Mouse (Mus musculus) 3T3-L1 (cell line): ENCODE measurements around the gene Thap12.

ENCODE experiments used
- DNase-seq: peaks from one replicate; pipeline ENCODE4 v3.0.0-alpha.2; 2015; ENCODE audit warnings: low read depth, low spot score

The Thap12 gene

DNA sequence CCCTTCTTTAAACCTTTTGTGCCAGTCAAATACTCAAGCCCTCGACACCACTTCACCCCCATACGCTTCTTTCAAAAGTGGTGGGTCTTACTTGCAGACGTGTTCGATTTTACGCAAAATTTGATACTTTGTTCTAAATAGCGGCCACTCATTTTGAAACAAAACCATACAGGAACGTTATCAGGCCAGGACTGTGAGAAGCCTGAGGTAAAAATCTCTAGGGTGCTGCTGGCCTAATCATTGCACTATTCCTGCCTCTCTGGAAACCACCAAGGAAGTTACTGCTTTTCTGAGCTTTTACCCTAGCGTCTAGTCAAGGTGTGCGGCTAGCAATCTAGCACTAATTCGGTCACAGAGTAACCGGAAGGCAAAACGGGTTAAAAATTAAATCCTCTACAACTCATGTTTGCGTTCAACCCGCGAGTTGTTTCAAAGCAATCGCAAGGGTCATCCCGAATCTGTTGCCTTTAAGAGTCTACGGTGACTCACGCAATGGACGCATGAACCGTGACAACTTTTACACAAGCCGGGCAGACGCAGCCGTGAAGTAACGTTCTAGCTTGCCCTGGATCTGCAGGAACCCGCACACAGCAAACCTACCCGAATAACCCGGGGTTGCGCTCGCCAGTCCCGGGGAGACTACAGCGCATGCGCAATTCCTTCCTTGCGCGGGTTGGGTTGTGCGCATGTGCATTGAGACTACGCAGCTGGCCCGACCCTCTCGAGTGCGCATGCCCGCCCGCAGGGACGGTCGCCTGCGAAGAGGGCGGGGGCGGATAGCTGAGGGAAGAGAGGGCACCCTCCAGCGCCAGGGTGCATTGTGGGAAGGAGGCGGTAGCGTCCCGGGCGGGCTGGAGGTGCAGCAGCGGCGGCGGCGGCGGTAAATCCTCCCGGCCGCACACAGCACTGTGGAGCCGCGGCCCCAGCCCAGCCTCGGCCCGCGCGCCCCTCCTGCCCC lies at the start of gene Thap12:
Gene Thap12 (plus strand): TSS at position 821 of the 958 bp plus-strand sequence.
- DNase-seq, result peak; percentile 94

DNA sequence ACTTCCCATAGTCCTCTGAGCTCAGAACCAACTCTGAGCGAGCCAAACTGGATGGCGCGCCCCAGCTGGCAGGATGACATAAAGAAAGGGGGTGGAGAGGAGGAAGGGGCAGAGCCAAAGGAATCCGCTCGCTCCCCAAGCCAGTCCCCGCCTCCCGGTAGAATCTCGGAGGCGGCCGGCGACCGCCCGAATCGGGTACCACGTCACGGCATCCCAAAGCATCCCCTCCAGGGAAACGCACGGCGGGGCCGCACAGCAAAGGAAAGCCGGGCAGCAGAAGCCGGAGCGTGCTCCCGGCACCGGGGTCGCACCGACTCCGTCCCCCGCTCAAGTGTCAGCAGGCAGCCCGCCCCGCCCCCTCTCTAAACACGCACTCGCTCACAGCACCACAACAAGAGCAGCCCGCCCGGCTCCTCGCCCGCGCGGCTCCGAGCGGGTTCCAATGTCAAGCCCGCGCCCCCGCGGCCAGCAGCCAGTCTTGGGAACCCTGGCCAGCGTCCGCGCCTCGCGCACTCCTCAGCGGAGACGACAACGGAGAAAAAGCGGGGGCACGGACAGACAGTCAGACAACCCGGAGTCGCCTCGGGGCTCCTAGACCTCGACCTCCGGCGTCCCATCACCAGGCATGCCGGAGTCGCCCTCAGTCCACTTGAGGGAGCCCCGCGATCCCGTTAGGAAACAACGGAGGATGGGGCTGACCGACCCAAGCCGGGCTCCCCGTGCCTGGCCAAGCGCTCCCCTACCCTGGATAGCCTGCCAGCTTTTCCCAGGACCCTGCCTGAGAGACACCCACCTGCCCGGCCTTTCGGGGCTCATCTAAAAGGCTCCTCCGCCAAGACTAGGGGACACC lies 47.0 kb upstream of the Thap12 start:
- DNase-seq, result peak; percentile 85

DNA sequence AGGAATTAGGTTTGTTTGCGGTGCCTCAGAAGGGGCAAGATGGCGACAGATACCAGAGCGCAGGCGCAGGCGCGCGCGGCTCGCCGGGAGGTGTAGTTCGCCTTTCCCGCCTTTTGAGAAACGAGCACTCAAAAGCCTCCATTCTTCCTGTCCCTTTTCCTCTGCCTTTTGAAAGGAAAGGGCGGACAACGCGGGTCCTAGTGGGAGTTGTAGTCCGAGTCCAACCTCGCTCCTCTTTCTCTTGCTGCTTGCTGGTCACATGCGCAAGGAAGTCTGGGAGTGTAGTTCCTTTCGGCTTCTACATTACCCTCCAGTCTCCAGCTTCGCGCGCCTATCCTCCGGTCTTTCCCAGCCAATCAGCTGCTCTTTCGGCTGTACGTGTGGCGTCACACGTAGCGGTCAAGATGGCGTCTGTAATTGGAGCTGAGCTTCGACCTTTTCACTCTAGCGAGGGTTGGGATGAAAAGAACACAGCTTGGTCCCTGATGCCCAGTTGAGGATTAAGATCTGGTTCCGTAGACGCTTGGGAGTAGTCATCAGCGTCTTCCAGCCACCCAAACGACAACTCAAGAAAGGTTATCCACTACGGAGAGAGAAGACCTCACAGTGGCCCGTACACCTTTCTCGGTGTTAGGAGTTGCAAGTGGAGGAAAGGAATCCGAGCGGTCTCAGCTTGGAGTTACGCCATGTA lies 46.2 kb upstream of the Thap12 start, which contains the start of gene Emsy:
Gene Emsy (minus strand): TSS at position 253 of the 691 bp plus-strand sequence.
- peak; percentile 98 for DNase-seq

DNA sequence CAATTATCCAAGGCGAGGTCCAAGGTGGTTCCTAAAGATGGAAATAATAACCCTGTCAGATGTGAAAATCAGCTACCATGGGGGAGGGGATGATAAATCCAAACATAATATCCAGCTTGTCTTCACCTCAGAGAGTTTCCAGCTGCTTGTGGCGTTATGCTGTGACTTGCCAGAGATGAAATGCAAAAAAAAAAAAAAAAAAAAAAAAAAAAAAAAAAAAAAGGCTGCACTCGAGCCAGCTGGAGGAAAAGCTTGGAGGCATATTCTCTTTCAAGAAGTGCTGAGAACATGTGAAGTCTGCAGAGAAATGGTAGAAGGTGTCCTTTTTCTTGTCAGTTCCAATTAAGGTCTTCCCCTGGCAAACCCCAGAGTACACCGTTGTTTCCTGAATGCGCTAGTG lies 37.7 kb upstream of the Thap12 start:
- DNase-seq, result peak; percentile 60

DNA sequence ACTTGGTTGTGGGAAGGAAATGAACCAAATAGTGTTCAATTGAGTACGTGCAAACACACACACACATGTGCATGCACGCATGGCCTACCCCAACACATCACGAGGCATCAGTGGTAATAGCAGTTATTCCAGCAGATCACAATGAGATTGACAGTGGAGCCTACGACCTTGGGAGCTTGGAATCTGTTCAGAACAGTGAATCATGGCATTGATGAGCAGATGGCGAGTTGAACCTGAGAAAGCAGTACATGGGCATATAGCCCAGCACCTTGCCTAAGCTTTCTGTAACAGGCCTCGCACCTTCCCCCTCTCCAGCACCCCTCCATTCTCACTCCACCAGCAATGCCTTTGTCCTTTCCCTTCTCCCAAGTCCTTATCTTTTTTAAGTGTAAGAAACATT lies 37.2 kb upstream of the Thap12 start:
- DNase-seq, result no peak

DNA sequence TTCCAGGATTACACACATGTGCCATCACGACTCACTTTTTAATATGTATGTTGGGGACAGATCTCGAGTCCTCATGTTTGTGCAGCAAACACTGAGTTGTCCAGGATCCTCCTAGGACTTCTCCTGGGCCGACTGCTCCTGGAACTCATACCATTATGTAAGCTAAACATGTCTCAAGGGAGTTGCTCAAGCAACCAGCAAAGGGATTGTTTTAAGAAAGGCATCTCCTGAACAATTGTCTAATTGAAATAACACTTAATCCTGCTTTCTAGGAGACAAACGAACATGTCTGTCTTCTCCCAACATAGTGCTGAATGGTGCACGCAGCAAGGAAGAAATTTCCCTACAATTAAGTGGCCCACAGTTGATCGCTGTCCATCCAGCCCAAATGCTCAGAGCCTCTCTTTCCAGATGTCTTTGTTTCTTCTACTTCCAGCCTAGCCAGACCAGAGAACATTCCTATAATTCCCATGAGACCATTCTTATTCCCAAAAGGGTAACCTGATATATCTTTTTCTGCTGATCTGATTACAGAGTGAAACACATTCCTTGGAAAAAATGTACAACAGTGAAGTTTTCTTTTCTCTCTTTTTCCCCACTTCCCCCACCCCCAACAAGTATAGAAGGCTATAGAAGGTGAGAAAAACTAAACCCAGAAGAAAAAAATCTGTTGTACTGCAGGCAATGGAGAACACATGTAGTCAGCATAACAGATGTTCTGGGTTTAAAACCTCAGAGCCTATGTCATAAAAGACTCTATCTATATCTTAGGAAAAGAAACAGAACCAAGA lies 34.8 kb upstream of the Thap12 start:
- DNase-seq, result peak; percentile 97

DNA sequence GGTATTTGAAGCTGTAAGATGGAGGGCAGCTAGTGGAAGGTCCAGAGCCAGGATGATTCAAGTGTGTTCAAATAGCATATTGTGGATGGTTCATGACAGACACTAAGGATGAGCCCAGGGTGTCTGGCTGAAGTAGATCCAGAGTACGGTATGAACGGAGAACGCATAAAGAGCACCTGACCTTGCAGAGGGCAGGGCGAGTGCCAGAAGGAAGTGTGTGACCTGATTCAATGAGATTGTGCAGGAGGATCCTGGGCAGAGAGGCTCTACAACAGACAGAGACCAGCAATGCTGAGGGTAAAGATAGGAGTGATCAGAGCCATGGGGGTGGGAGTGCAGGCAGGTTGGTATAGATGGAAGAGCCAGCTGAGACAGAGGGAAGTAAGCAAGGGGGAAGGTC lies 32.1 kb upstream of the Thap12 start:
- no peak for DNase-seq

DNA sequence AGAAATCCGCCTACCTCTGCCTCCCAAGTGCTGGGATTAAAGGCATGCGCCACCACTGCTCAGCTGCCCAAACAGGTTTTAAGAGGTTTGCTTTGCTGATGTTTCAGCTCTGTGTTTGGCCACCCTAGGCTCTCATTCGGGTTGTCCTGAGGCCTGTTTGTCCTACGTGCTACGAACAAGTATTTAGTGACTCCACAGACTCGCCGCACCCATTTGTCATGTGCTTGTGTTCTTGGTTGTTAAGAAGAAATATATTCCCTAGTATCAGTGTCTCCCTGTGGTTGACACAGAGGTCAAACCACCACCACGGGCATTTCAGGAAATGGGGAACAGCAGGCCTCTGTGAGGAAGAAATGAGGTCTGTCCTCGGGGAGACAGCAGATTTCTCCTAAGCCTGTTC lies 31.5 kb upstream of the Thap12 start:
- DNase-seq, result no peak

DNA sequence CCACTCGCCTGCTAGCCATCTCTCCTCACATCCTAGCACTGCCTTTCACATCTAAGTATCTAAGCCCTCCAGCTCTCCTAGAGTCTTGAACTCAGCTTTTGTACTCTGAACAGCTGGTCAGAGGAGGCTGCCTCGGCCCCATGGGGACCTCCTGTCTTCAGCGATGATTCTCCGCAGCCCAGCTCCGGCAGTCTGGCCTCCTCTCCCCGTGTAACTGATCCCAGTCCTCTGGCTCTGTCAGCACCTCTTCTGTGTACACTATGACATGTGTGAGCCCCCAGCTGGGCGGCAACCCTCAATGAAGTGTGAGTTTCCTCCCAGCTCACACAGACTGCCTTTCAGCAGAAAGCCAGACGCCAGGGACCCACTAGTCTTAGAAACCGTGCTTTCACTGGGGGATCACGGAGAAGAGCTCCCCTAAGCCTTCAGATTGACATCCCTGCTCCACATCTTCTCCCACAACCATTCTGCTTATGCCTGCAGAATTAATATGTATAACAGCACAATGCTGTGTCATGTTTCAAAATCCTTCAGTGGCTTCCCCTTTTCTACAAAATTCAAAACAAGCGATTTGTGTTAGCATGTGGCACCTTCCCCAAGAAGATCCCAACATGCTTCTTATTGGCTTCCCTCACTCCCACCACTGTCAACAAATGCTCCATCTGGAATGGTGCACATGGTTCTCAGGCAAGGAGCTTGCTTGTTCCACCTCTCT lies 30.5 kb upstream of the Thap12 start:
- DNase-seq, result no peak

DNA sequence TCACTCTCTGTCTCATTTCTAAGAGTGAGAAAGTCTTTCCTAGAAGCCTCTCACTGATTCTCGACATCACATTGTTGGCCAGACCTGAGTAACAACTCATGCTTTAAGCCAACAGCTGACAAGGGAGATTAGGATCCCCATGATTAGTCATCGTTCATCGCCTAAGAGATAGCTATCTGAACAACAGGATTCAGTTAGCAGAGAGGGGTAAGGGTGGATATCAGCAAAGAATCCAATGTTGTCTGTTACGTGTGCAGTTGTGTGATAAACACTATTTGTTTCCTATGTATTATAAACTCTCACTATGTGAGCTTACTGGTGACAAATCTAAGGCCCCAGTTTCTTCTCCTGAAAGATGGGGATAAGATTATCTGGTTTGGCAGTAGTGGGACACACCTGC lies 28.6 kb upstream of the Thap12 start:
- peak; percentile 64 for DNase-seq

DNA sequence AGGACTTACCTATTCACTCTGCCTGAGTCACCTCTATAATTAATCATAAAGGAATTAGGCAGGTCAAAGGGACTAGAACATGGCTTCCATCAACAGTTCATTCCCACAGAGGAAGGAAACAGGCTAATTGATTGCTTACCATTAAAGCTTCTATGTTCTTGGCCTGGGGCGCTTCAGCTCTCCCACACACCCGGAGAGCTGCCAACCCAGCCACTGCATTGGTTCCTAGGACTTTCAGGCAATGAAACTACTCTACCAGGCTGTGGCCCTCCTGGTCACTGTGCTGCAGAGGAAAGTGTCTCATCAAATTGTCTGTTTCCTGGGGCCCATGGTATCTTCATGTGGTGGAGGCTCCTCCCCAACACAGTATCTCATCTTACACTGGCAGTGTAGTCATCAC lies 25.4 kb upstream of the Thap12 start:
- no peak for DNase-seq

DNA sequence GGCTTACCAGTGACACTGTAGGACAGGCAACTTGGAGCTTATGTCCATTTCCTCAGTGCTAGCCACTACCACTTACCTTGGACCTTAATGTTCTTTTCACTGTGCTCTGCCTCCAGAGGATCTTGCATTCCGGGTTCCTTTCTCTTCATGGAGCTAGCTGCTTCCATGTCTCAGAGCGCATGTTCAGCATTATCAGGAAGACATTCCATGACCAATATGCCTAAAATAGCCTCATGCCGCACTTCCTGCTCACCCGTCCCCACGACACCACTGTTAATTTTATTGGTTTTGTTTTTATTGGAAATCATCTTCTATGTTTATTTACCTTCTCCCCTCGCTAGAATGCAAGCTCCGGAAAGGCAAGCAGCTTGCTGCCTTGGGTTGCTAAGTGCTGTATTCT lies 24.5 kb upstream of the Thap12 start:
- DNase-seq, result no peak

DNA sequence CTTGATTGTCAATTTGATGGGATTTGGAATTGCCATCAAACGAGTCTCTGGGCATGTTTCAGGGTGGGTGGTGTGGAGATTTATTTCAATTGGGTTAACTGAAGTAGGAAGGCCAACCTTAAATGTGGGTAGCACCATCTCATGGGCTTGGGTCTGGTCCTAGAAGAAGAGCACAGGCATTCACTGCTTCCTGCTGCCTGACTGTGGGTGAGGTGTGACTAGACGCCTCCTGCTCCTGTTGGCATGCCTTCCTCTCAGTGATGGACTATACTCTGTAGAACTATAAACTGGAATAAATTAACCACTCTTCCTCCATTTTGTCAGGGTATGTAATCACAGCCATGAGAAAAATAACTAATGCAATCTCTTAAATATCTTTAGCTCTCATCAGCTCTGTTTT lies 22.2 kb upstream of the Thap12 start:
- no peak for DNase-seq

DNA sequence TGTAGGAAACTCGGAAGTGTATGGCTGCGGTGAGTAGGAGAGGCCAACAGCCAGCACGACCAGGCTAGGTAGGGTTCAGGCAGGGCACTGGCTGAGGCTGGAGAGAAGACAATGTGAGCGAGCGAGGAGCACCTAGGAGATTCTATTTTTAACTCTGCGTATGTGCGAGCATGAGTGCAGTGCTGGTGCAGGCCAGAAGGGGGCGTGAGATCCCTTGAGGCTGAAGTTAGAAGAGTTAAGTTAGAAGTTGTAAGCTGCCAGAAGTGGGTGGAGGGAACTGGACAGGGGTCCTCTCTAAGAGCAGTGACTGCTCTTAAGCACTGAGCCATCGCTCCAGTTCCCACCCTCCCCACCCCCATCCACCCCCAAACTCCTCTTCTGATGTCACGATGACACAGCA lies 20.1 kb upstream of the Thap12 start:
- DNase-seq, result no peak

DNA sequence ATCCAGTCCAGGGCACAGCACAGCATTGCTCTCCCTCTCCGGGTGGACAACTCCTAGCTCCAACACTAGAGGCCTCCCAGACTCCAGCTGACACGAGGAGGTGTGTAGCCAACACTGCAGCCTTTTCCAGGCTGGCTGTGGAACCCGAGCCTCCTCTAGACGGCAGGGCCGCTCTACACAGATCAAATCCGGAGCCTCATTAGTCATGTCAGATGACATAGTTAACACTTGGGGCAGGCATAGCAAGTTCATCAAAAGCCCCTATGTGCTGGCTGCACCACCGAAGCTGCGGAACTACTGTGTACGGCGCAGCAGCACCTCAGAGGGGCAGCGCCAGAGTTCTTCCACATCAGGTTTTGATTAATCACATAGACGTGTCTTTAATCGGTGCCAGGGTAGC lies 17.0 kb upstream of the Thap12 start:
- DNase-seq, result no peak

DNA sequence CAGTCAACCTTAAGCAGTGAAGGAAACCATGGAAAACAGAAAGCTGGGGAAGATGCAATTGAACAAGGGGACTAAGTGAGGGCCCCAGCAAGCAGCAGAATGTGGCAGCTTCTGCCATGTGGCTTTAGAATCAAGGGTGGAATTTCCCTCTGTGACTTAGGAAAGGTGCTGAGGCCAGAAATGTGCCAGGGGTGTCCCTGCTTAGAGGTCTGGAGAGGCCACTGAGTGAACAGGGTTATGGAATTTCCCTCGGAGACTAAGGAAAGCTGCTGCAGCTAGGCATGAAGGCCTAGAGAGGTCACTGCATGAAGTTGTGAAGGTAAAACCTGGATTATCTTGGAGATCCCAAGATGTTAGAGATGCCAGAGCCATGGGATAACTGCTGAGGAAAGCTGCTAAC lies 12.8 kb upstream of the Thap12 start:
- no peak for DNase-seq

DNA sequence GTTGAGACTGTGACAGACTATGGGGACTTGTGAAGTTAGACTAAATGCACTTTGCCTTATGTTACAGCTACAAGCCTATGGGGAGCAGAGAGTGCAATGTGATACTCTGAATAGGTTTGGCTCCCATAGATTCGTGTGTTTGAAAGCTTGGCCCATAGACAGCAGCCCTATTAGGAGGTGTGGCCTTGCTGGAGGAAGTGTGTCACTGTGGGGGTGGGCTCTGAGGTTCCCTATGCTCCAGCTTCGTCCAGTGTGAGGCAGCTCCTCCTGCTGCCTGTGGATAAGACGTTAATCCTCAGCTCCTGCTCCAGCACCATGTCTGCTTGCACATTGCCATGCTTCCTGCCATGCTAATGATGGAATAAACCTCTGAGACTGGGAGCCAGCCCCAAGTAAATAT lies 12.1 kb upstream of the Thap12 start:
- DNase-seq, result no peak

DNA sequence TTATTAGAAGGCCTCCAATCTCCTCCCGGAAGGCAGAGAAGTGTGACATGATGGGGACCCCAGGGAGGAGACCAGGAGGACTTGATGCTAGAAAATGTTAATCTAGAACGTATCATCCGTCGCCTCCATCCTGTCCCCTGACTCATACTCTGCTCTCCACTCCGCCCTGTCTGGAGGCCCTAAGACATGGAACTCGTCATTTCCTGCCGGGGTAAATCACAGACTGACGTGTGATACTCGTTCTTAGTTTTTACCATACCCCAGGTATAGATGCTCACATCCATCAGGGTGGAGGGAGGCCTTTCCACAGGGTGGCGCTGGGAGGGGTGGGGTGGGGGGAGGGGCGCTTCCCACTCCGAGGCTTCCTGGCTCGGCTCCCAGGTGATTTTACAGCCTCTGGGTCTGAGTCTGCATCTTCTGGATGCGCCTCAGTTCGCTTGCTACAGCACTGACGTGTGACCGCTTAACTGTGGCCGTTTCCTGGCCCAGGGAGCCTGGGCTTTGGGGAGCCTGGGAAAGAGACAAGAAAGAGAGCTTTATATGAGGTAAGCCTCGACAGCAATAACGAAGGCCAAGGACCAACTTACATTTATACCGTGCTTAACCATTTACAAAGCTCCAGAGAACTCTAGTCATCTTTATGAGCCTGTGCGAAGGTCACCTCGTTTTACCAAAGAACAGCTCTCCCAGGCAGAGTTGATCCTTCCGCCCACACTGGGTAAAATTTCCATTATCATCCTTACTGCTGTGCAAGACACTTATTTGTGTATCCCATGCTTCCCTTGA lies 9.9 kb upstream of the Thap12 start:
- peak; percentile 69 for DNase-seq

DNA sequence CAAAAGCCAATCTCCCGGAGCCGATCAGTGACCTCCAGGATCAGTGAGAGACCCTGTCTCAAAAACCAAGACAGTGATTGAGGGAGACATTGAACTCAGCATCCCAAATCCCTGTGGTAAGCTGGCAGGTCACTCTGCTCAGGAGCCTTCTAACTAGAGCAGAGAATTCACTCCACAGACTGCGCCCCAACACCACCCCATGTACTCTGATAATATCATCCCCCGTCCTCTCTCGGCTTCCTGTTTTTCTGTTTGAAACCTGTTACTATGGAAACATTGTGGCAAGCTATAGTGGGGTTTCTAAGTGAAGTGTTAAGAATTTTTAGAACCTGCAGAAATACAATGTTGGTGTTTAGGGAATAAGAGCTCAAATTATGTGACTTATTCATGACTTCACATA lies 8.9 kb upstream of the Thap12 start:
- peak; percentile 49 for DNase-seq

DNA sequence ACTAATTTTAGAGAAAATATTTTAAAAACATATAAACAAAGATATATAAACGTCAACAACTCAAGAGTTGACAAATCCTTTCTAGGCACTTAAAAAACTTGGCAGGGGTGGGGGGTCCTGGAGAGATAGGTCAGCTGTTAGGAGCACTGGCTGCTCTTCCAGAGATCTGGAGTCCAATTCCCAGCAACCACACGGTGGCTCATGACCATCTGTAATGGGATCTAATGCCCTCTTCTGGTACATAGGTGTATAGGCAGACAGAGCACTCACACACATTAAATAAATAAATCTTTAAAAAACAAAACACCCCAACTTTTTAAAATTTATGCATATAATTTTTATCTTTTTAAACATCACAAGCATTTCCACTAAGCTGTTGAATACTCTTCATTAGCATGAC lies 5.4 kb upstream of the Thap12 start:
- DNase-seq, result peak; percentile 57
